Mouse (Mus musculus) lung, adult 2 months (tissue): ENCODE measurements around the gene Foxq1.

Source experiments
- CTCF ChIP-seq: fragments of 200-500 bp; IDR thresholded peaks from 2 replicates; pipeline ENCODE4 v1.5.1; 2011; ENCODE audit warnings: mild to moderate bottlenecking, low read length, control low read depth; ENCODE audit not compliant: insufficient read depth
- POLR2A ChIP-seq: fragments of 200-500 bp; IDR thresholded peaks from 2 replicates; pipeline ENCODE4 v1.6.1; 2011; ENCODE audit warnings: low read depth, mild to moderate bottlenecking, control low read depth, low read length, borderline replicate concordance; ENCODE audit errors: extremely low read depth

GRCm38 (mm10) chr13:31518411-31518886, 37.5 kb upstream of the Foxq1 start:
- TF ChIP-seq POLR2A (no peak), CTCF (no peak)
